Mouse (Mus musculus) adipocyte (in vitro differentiated cells): Measurements from ENCODE around the gene Pdcd5.

Source experiments
- DNase-seq: peaks from one replicate; pipeline ENCODE4 v3.0.0-alpha.2; 2016; ENCODE audit warnings: low spot score

The Pdcd5 gene

GRCm38 (mm10) chr7:35646317-35647081, 822 bp downstream of the Pdcd5 start:
- DNase-seq: no peak

GRCm38 (mm10) chr7:35640072-35640471, 7.2 kb downstream of the Pdcd5 start:
- no peak for DNase-seq

- DNase-seq: no peak
These were observed 10.4 kb downstream of the Pdcd5 start for GRCm38 (mm10) chr7:35636874-35637273.

- DNase-seq: peak; percentile 22
These were observed 11.1 kb downstream of the Pdcd5 start for GRCm38 (mm10) chr7:35636229-35636628.

GRCm38 (mm10) chr7:35628496-35628895, 18.8 kb downstream of the Pdcd5 start:
- DNase-seq: peak; percentile 17

- DNase-seq: no peak
These were observed 19.9 kb downstream of the Pdcd5 start for GRCm38 (mm10) chr7:35627371-35627770.

GRCm38 (mm10) chr7:35626038-35626437, 21.3 kb downstream of the Pdcd5 start:
- DNase-seq: no peak

GRCm38 (mm10) chr7:35622626-35623025, 24.7 kb downstream of the Pdcd5 start:
- no peak for DNase-seq

- DNase-seq: no peak
These were observed 29.8 kb downstream of the Pdcd5 start for GRCm38 (mm10) chr7:35617513-35617912.

GRCm38 (mm10) chr7:35609245-35609644, 38.1 kb downstream of the Pdcd5 start:
- no peak for DNase-seq

- no peak for DNase-seq
These were observed 40.5 kb downstream of the Pdcd5 start for GRCm38 (mm10) chr7:35606816-35607215.

- no peak for DNase-seq
These were observed 44.6 kb downstream of the Pdcd5 start for GRCm38 (mm10) chr7:35602766-35603165.

GRCm38 (mm10) chr7:35601106-35601505, 46.2 kb downstream of the Pdcd5 start:
- DNase-seq: no peak

- DNase-seq: no peak
These were observed 47.3 kb downstream of the Pdcd5 start for GRCm38 (mm10) chr7:35600031-35600430.

GRCm38 (mm10) chr7:35599492-35599891, 47.8 kb downstream of the Pdcd5 start:
- DNase-seq: no peak

- DNase-seq: no peak
These were observed 53.0 kb downstream of the Pdcd5 start for GRCm38 (mm10) chr7:35594311-35594710.
